Mouse (Mus musculus) heart, embryonic 11.5 days (tissue): ENCODE data around the gene Vps13c. TPM values are rescaled to one million over a fixed set of nuclear protein-coding genes. Genes with fewer than 3 reads are reported as not detected.

Experiments
- ATAC-seq: fragments of 200-750 bp; cut with Nextera tagmentation; replicated peaks from 2 replicates; pipeline ENCODE4 v1.8.0; 2017; ENCODE audit warnings: moderate library complexity; ENCODE audit not compliant: insufficient number of reproducible peaks, low FRiP score, low TSS enrichment
- H3K27ac ChIP-seq: fragments of 300-500 bp; sonication (generic); 2 replicates; pipeline ENCODE4 v1.5.1; 2014; ENCODE audit warnings: mild to moderate bottlenecking, low read depth, low read length
- H3K27me3 ChIP-seq: fragments of 300-500 bp; sonication (generic); 2 replicates; pipeline ENCODE4 v1.6.1; 2014; ENCODE audit warnings: mild to moderate bottlenecking, low read length, mixed read lengths; ENCODE audit not compliant: control insufficient read depth, insufficient read depth
- H3K36me3 ChIP-seq: fragments of 300-500 bp; sonication (generic); 2 replicates; pipeline ENCODE4 v1.6.1; 2014; ENCODE audit warnings: mild to moderate bottlenecking, low read length, moderate library complexity, mixed read lengths; ENCODE audit not compliant: control insufficient read depth, insufficient read depth
- H3K4me1 ChIP-seq: fragments of 300-500 bp; sonication (generic); 2 replicates; pipeline ENCODE4 v1.6.1; 2014; ENCODE audit warnings: low read length; ENCODE audit not compliant: control insufficient read depth, insufficient read depth
- H3K4me2 ChIP-seq: fragments of 300-500 bp; sonication (generic); 2 replicates; pipeline ENCODE4 v1.6.1; 2014; ENCODE audit warnings: mild to moderate bottlenecking, moderate library complexity
- H3K4me3 ChIP-seq: fragments of 300-500 bp; sonication (generic); 2 replicates; pipeline ENCODE4 v1.5.1; 2014; ENCODE audit warnings: low read depth, low read length
- H3K9ac ChIP-seq: fragments of 300-500 bp; sonication (generic); 2 replicates; pipeline ENCODE4 v1.6.1; 2014; ENCODE audit warnings: mild to moderate bottlenecking, low read depth, low read length, moderate library complexity
- H3K9me3 ChIP-seq: fragments of 300-500 bp; sonication (generic); replicated peaks from 2 replicates; pipeline ENCODE4 v1.6.1; 2016; ENCODE audit warnings: low read length; ENCODE audit not compliant: control insufficient read depth
- WGBS: fragments of 180-500 bp; shearing (Covaris S2); extraction: QIAGEN DNeasy Blood & Tissue Kit; methylation state at CpG from one replicate; pipeline ENCODE4 v1.1.7; 2014; ENCODE audit not compliant: insufficient replicate concordance; 5-methylcytosine and 5-hydroxymethylcytosine counted together
- polyA plus RNA-seq: library from polyadenylated mRNA; unstranded; fragments of >200 nt; fragmentation: Nextera tagmentation; extraction: Ambion mirVana; gene quantifications from 2 replicates; pipeline ENCODE4 v1.2.1, GENCODE M21; 2014

Gene Vps13c
- polyA plus RNA-seq, 1 experiment from 2014 or later: 9.8 TPM

DNA sequence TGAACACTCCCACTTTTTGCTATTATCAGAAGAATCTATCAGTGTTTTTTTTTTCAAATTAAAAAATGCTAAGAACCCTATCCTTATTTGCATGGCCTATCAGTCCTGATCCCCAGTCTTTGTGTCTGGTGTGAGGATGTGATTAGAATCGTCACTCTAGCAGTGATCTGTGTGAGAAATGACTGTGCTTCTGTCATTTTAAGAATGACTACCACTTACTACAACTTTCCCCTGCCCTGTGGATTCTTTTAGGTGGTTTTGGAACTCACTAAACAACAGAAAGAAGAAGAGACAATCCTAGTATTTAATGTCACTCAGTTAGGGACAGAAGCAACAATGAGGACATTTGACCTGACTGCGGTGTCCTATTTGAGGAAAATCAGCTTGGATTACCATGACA is 65.3 kb downstream of the Vps13c start:
- WGBS: 81% methylated on average over 2 of the region's 2 CpGs
- no peak overlapping the region for H3K9ac ChIP-seq
- no peak overlapping the region for H3K27ac ChIP-seq
- H3K27me3 ChIP-seq: no peaks in the 10 kb centered on the region
- peaks cover 15% of the 10 kb centered on the region for H3K36me3 ChIP-seq
- H3K4me1 ChIP-seq: no peaks in the 10 kb centered on the region
- no peak for ATAC-seq
- H3K4me3 ChIP-seq: no peak overlapping the region
- H3K4me2 ChIP-seq: no peak overlapping the region
- no peaks in the 10 kb centered on the region for H3K9me3 ChIP-seq

GRCm38 (mm10) chr9:67914681-67915080 is 74.5 kb downstream of the Vps13c start:
- Histone ChIP-seq H3K9ac (no peak overlapping the region), H3K27me3 (no peaks in the 10 kb centered on the region), H3K9me3 (no peaks in the 10 kb centered on the region), H3K36me3 (peaks cover 19% of the 10 kb centered on the region), H3K4me3 (no peak overlapping the region), H3K4me1 (no peaks in the 10 kb centered on the region), H3K27ac (no peak overlapping the region), H3K4me2 (no peak overlapping the region)
- 87% methylated on average over 7 of the region's 7 CpGs for WGBS
- ATAC-seq: no peak

GRCm38 (mm10) chr9:67922350-67922749 is 82.2 kb downstream of the Vps13c start:
- no peak overlapping the region for H3K9ac ChIP-seq
- H3K27me3 ChIP-seq: no peaks in the 10 kb centered on the region
- H3K4me1 ChIP-seq: no peaks in the 10 kb centered on the region
- H3K4me2 ChIP-seq: no peak overlapping the region
- ATAC-seq: no peak
- WGBS: 87% methylated on average over 5 of the region's 5 CpGs
- no peak overlapping the region for H3K4me3 ChIP-seq
- no peaks in the 10 kb centered on the region; the same call in 1 of the 2 replicates for H3K36me3 ChIP-seq
- no peaks in the 10 kb centered on the region for H3K9me3 ChIP-seq
- H3K27ac ChIP-seq: no peak overlapping the region

DNA sequence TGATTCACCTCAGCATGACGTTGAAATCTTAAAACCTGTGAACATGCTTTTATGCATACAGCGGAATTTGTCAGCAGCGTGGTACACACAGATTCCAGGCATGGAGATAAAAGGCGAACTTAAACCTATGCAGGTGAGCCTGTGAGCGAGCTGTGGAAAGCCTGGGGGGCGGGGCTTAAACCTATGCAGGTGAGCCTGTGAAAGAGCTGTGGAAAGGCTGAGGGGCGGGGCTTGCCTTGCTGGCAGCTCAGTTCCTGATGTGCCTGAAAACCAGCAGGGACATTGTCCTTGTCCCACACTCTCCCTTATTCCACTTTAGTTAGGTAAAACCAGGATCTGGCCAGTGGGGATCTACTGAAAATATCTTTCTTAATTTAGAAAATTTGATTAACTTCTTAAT is 90.4 kb downstream of the Vps13c start:
- WGBS: 79% methylated on average over 7 of the region's 7 CpGs
- Histone ChIP-seq H3K27ac (no peak overlapping the region), H3K4me3 (no peak overlapping the region), H3K27me3 (no peaks in the 10 kb centered on the region), H3K9me3 (no peaks in the 10 kb centered on the region), H3K4me1 (peaks cover 2% of the 10 kb centered on the region; the same call in 1 of the 2 replicates), H3K36me3 (peaks cover 9% of the 10 kb centered on the region), H3K4me2 (no peak overlapping the region), H3K9ac (no peak overlapping the region)
- no peak for ATAC-seq

DNA sequence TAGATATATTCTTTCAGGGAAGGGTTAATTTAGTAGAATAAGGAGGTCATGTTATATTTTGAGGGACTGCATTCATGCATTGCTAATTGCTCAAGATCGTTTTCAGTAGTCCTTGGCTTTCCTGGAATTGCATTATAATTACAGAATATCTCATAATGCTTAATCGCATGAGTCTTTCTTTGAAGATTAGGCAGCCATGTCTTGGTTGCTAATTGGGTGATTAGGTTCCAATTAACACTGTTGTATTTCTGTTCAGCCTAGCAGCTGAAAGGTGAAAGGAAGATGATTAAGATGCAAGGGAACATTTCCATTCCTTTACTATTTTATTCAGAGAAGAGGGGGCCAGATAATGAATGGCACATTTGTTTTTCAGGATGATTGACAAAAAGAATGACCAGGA is 97.1 kb downstream of the Vps13c start:
- ATAC-seq: no peak
- Histone ChIP-seq H3K27me3 (no peaks in the 10 kb centered on the region), H3K9me3 (no peaks in the 10 kb centered on the region), H3K9ac (no peak overlapping the region), H3K4me3 (no peak overlapping the region), H3K36me3 (peaks cover 3% of the 10 kb centered on the region), H3K4me1 (peaks cover 2% of the 10 kb centered on the region; the same call in 1 of the 2 replicates), H3K4me2 (no peak overlapping the region), H3K27ac (no peak overlapping the region)
- 87% methylated on average over 2 of the region's 2 CpGs for WGBS

- no peak overlapping the region for H3K4me2 ChIP-seq
- 79% methylated on average over 7 of the region's 7 CpGs for WGBS
- H3K9me3 ChIP-seq: no peaks in the 10 kb centered on the region
- no peak overlapping the region for H3K9ac ChIP-seq
- no peak overlapping the region for H3K4me3 ChIP-seq
- H3K4me1 ChIP-seq: 0 out of 2 replicates have a peak, but pooled peaks cover 2% of the 10 kb centered on the region
- no peak for ATAC-seq
- no peaks in the 10 kb centered on the region for H3K27me3 ChIP-seq
- H3K36me3 ChIP-seq: peaks cover under 1% of the 10 kb centered on the region
- H3K27ac ChIP-seq: no peak overlapping the region
These were observed 115.3 kb downstream of the Vps13c start for GRCm38 (mm10) chr9:67955466-67956010.

DNA sequence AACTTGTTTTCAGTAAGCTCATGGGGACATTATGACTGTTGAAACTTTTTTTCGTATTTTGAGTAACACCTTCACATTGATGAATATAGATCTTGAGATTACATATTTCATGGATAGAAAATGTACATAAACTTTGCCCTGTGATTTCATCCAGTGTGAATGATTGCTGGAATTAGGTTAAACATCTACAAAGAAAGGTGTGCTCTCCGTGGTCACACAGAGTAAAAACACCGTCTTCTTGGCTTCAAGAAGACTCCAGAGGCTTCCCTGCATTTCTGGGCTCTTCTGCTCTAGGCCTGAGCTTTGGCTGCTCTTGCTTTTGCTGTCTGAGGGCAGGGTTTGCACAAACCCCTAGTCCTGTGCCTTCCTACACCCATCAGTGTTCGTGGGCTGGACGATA is 121.8 kb downstream of the Vps13c start:
- Histone ChIP-seq H3K4me3 (no peak overlapping the region), H3K27me3 (no peaks in the 10 kb centered on the region), H3K9ac (no peak overlapping the region), H3K27ac (no peak overlapping the region), H3K9me3 (peaks cover 4% of the 10 kb centered on the region; the same call in 1 of the 2 replicates), H3K4me2 (no peak overlapping the region), H3K4me1 (no peaks in the 10 kb centered on the region), H3K36me3 (peaks cover 8% of the 10 kb centered on the region)
- WGBS: 93% methylated on average over 5 of the region's 5 CpGs
- no peak for ATAC-seq

GRCm38 (mm10) chr9:67965889-67966288 is 125.7 kb downstream of the Vps13c start:
- Histone ChIP-seq H3K4me3 (no peak overlapping the region), H3K27ac (no peak overlapping the region), H3K9ac (no peak overlapping the region), H3K4me1 (no peaks in the 10 kb centered on the region), H3K4me2 (no peak overlapping the region), H3K36me3 (peaks cover 8% of the 10 kb centered on the region), H3K9me3 (peaks cover 4% of the 10 kb centered on the region; the same call in 1 of the 2 replicates), H3K27me3 (no peaks in the 10 kb centered on the region)
- no peak for ATAC-seq
- WGBS: 79% methylated on average over 14 of the region's 14 CpGs

DNA sequence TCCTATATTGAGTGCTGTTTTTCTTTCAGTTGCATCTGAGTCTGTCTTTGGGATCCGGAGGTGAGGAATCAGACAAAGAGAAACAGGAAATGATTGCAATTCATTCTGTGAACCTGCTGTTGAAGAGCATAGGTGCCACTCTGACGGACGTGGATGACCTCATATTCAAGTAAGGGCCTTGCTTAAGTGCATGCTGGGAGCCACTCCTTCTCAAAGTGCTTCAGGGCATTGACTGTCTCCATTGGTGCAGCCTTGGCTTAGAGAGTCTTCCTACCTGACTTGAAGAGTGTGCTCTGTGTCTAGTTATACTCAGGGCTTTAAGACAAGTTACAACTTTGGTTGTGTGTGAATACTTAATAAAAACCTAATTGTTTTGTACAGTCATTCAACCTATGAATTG is 126.8 kb downstream of the Vps13c start:
- H3K9ac ChIP-seq: no peak overlapping the region
- H3K27me3 ChIP-seq: no peaks in the 10 kb centered on the region
- no peaks in the 10 kb centered on the region for H3K4me1 ChIP-seq
- H3K4me3 ChIP-seq: no peak overlapping the region
- peaks cover 3% of the 10 kb centered on the region; the same call in 1 of the 2 replicates for H3K9me3 ChIP-seq
- ATAC-seq: no peak
- WGBS: 76% methylated on average over 3 of the region's 3 CpGs
- no peak overlapping the region for H3K4me2 ChIP-seq
- H3K27ac ChIP-seq: no peak overlapping the region
- peaks cover 4% of the 10 kb centered on the region for H3K36me3 ChIP-seq
